Mouse (Mus musculus) kidney, embryonic 16.5 days (tissue): Measurements from ENCODE around the gene Tmc8. TPM values are rescaled to one million over a fixed set of nuclear protein-coding genes. Genes with fewer than 3 reads are reported as not detected.

ENCODE experiments used
- ATAC-seq: fragments of 200-750 bp; cut with Nextera tagmentation; 2 replicates; pipeline ENCODE4 v1.8.0; 2017; ENCODE audit warnings: moderate TSS enrichment; ENCODE audit not compliant: low FRiP score, low TSS enrichment
- H3K27ac ChIP-seq: fragments of 300-500 bp; sonication (generic); 2 replicates; pipeline ENCODE4 v1.5.1; 2014; ENCODE audit warnings: low read length
- H3K27me3 ChIP-seq: fragments of 300-500 bp; sonication (generic); 2 replicates; pipeline ENCODE4 v1.6.1; 2014; ENCODE audit warnings: low read length, control low read depth, mixed read lengths; ENCODE audit not compliant: insufficient read depth
- H3K36me3 ChIP-seq: fragments of 300-500 bp; sonication (generic); 2 replicates; pipeline ENCODE4 v1.6.1; 2014; ENCODE audit warnings: low read length, control low read depth, mixed read lengths; ENCODE audit not compliant: insufficient read depth
- H3K4me1 ChIP-seq: fragments of 300-500 bp; sonication (generic); 2 replicates; pipeline ENCODE4 v1.6.1; 2014; ENCODE audit warnings: low read length, control low read depth, mixed read lengths; ENCODE audit not compliant: insufficient read depth
- H3K4me2 ChIP-seq: fragments of 300-500 bp; sonication (generic); replicated peaks from 2 replicates; pipeline ENCODE4 v1.6.1; 2014; ENCODE audit warnings: low read depth, low read length
- H3K4me3 ChIP-seq: fragments of 300-500 bp; sonication (generic); 2 replicates; pipeline ENCODE4 v1.5.1; 2014; ENCODE audit warnings: mild to moderate bottlenecking, low read length
- H3K9ac ChIP-seq: fragments of 300-500 bp; sonication (generic); replicated peaks from 2 replicates; pipeline ENCODE4 v1.6.1; 2014; ENCODE audit warnings: low read length
- H3K9me3 ChIP-seq: fragments of 300-500 bp; sonication (generic); 2 replicates; pipeline ENCODE4 v1.6.1; 2016; ENCODE audit warnings: low read length, control low read depth
- WGBS: fragments of 180-500 bp; shearing (Covaris S2); extraction: QIAGEN DNeasy Blood & Tissue Kit; methylation state at CpG from one replicate; pipeline ENCODE4 v1.1.7; 2014; 5-methylcytosine and 5-hydroxymethylcytosine counted together
- polyA plus RNA-seq: library from polyadenylated mRNA; unstranded; fragments of >200 nt; fragmentation: Nextera tagmentation; extraction: Ambion mirVana; gene quantifications from 2 replicates; pipeline ENCODE4 v1.2.1, GENCODE M21; 2015

Tmc8 gene
- 3.6 TPM in 2 replicates for polyA plus RNA-seq

GRCm38 (mm10) chr11:117781993-117782704 lies at the start of gene Tmc8, which contains the start of gene Tmc6:
Tmc8 (plus strand) TSS chr11:117782076.
Tmc6 (minus strand) TSS chr11:117782198.
- H3K9me3 ChIP-seq: no peaks in the 10 kb centered on the region
- 49% methylated on average over 24 of the region's 24 CpGs for WGBS
- H3K9ac ChIP-seq: peak within 1 kb of the TSS; percentile 70
- no peak for ATAC-seq
- H3K4me1 ChIP-seq: peaks cover 46% of the 10 kb centered on the region
- peak within 1 kb of the TSS; percentile 89 for H3K27ac ChIP-seq
- peak within 1 kb of the TSS; percentile 97 for H3K4me2 ChIP-seq
- no peaks in the 10 kb centered on the region for H3K36me3 ChIP-seq
- H3K27me3 ChIP-seq: no peaks in the 10 kb centered on the region
- H3K4me3 ChIP-seq: peak within 1 kb of the TSS; percentile 65

DNA sequence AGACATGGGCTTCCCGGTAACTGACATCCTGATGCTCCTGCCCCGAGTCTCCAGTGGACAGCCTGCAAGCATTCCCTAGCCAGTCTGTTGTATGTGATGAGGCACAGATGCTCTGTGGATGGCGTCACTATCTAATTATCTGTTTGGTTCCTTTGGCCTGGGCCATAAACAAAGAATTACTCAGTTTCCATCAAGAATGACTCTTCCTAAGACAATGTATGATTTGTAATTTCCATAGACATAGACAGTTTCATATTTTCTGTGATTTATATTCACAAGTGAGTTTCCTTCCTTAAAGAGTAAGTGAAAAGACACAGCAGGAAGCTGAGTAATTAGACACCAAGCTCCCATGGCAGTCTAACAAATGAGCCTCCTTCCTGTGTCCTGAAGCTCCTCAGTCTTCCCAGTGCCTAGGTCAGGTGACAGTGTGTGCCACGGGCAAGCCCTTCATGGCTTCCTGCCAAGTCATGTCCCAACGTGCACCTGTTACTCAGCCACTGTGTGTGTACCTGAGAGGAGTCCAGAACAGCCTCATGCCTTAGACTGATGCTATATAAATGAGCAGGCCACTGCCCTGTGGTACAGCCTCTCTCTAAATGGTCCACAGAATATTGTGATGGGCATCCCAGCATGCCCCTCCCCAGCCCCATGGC lies 45.7 kb upstream of the Tmc8 start:
- ATAC-seq: peak; percentile 35; the same call in 1 of the 2 replicates
- no peaks in the 10 kb centered on the region for H3K27me3 ChIP-seq
- H3K9ac ChIP-seq: no peak overlapping the region
- H3K9me3 ChIP-seq: no peaks in the 10 kb centered on the region
- peaks cover 4% of the 10 kb centered on the region for H3K4me1 ChIP-seq
- H3K36me3 ChIP-seq: peaks cover 36% of the 10 kb centered on the region
- no peak overlapping the region for H3K4me2 ChIP-seq
- no peak overlapping the region for H3K4me3 ChIP-seq
- 61% methylated on average over 5 of the region's 5 CpGs for WGBS
- H3K27ac ChIP-seq: no peak overlapping the region

- no peak overlapping the region for H3K27ac ChIP-seq
- no peak overlapping the region for H3K9ac ChIP-seq
- WGBS: 89% methylated on average over 5 of the region's 5 CpGs
- no peaks in the 10 kb centered on the region for H3K9me3 ChIP-seq
- no peak overlapping the region for H3K4me3 ChIP-seq
- no peak for ATAC-seq
- H3K27me3 ChIP-seq: no peaks in the 10 kb centered on the region
- peaks cover 52% of the 10 kb centered on the region for H3K36me3 ChIP-seq
- no peak overlapping the region for H3K4me2 ChIP-seq
- H3K4me1 ChIP-seq: no peaks in the 10 kb centered on the region
Measured at GRCm38 (mm10) chr11:117738123-117738522, 43.8 kb upstream of the Tmc8 start.

GRCm38 (mm10) chr11:117741128-117741527 lies 40.7 kb upstream of the Tmc8 start:
- H3K4me2 ChIP-seq: no peak overlapping the region
- H3K27me3 ChIP-seq: no peaks in the 10 kb centered on the region
- WGBS: 85% methylated on average over 6 of the region's 6 CpGs
- H3K36me3 ChIP-seq: peaks cover 69% of the 10 kb centered on the region
- no peak for ATAC-seq
- no peaks in the 10 kb centered on the region for H3K4me1 ChIP-seq
- no peak overlapping the region for H3K27ac ChIP-seq
- no peak overlapping the region for H3K4me3 ChIP-seq
- H3K9ac ChIP-seq: no peak overlapping the region
- H3K9me3 ChIP-seq: no peaks in the 10 kb centered on the region

DNA sequence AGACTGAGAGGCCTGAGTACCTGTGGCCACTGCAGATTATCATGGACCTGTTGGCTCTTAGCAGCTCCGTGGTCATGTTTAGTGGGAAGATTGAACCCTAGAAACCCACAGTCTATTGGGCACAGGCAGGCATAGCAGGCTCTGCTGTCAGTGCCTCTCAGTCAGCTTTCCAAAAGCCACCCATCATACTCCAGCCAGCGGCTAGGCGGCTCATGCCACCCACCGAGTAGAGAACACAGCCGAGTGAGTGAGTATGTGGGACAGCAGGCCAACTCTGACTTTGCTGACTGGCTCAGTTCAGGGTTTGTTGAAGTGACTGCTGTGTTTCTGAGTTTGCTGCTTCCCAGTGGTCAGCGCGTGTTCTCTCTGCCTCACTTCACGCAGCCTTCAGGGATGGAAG lies 39.6 kb upstream of the Tmc8 start:
- no peak overlapping the region for H3K27ac ChIP-seq
- no peaks in the 10 kb centered on the region for H3K9me3 ChIP-seq
- peaks cover 75% of the 10 kb centered on the region for H3K36me3 ChIP-seq
- H3K27me3 ChIP-seq: no peaks in the 10 kb centered on the region
- no peaks in the 10 kb centered on the region for H3K4me1 ChIP-seq
- no peak for ATAC-seq
- no peak overlapping the region for H3K4me3 ChIP-seq
- no peak overlapping the region for H3K9ac ChIP-seq
- WGBS: 84% methylated on average over 8 of the region's 8 CpGs
- H3K4me2 ChIP-seq: no peak overlapping the region

DNA sequence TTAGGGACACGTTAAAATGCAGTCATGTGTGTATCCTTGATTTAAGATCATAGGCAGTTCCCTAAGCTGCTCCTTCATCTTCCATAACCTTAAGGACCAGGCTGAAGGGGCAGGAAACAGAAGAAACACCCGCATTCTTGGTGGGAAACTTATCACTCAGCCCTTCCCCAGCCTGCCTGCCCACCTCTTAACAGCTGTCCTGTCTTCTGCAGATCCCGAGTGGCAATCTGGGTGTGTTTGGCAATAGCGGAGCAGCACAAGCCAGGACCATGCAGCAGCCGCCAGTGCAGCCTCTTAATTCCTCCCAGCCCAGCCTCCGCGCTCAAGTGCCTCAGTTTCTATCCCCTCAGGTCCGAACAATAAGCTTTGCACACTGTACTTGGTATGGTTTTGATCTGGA lies 39.2 kb upstream of the Tmc8 start:
- Histone ChIP-seq H3K4me3 (no peak overlapping the region), H3K9me3 (no peaks in the 10 kb centered on the region), H3K4me2 (no peak overlapping the region), H3K9ac (no peak overlapping the region), H3K27ac (no peak overlapping the region), H3K4me1 (no peaks in the 10 kb centered on the region), H3K36me3 (peaks cover 80% of the 10 kb centered on the region), H3K27me3 (no peaks in the 10 kb centered on the region)
- no peak for ATAC-seq
- 77% methylated on average over 8 of the region's 8 CpGs for WGBS

DNA sequence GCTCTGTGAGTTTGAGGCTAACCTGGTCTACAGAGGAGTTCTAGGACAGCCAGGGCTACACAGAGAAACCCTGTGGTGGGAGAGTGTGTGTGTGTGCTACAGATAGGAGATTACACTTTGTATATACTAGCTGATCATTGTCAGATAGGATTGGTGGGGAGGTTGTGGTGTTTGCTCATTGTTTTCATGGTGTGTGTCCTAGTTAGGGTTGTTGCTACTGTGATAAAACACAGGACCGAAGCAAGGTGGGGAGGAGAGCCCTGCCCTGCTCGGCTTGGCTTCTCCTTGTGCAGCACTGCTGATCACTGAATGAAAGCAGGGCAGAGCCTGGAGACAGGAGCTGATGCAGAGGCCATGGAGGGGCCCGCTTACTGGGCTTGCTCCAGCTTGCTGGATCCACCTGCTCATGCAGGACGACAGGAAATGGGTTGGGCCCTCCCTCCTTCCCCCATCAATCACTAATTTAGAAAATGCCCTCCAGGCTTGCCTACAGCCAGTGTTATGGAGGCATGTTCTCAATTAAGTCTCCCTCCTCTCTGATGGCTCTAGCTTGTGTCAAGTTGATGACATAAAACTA lies 38.3 kb upstream of the Tmc8 start:
- Histone ChIP-seq H3K9me3 (no peaks in the 10 kb centered on the region), H3K36me3 (peaks cover 87% of the 10 kb centered on the region), H3K27me3 (no peaks in the 10 kb centered on the region), H3K4me1 (no peaks in the 10 kb centered on the region), H3K4me2 (no peak overlapping the region), H3K4me3 (no peak overlapping the region), H3K9ac (no peak overlapping the region), H3K27ac (no peak overlapping the region)
- ATAC-seq: no peak
- 47% methylated on average over 4 of the region's 4 CpGs for WGBS

- WGBS: 82% methylated on average over 4 of the region's 4 CpGs
- Histone ChIP-seq H3K9me3 (no peaks in the 10 kb centered on the region), H3K4me1 (no peaks in the 10 kb centered on the region), H3K9ac (no peak overlapping the region), H3K4me3 (no peak overlapping the region), H3K4me2 (no peak overlapping the region), H3K36me3 (peaks cover 86% of the 10 kb centered on the region), H3K27ac (no peak overlapping the region), H3K27me3 (no peaks in the 10 kb centered on the region)
- no peak for ATAC-seq
Measured at GRCm38 (mm10) chr11:117748628-117749027, 33.2 kb upstream of the Tmc8 start.

DNA sequence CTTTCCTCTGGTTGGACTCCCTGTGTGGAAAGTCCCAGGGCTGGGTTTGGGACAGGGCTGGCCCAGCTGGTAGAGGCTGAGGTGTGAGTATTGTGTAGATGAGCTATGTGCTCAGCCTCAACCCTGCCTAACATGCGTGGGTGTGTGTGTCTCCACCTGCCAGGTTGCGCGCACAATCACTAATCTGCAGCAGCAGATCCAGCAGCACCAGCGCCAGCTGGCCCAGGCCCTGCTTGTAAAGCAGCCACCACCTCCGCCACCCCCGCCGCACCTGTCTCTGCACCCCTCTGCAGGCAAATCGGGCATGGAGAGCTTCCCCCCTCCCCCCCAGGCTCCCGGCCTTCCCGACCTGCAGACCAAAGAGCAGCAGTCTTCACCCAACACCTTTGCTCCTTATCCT lies 32.5 kb upstream of the Tmc8 start:
- 92% methylated on average over 10 of the region's 10 CpGs for WGBS
- H3K4me3 ChIP-seq: no peak overlapping the region
- no peak overlapping the region for H3K9ac ChIP-seq
- peaks cover 85% of the 10 kb centered on the region for H3K36me3 ChIP-seq
- no peak overlapping the region for H3K27ac ChIP-seq
- no peaks in the 10 kb centered on the region for H3K9me3 ChIP-seq
- ATAC-seq: no peak
- no peaks in the 10 kb centered on the region for H3K27me3 ChIP-seq
- no peak overlapping the region for H3K4me2 ChIP-seq
- no peaks in the 10 kb centered on the region for H3K4me1 ChIP-seq

DNA sequence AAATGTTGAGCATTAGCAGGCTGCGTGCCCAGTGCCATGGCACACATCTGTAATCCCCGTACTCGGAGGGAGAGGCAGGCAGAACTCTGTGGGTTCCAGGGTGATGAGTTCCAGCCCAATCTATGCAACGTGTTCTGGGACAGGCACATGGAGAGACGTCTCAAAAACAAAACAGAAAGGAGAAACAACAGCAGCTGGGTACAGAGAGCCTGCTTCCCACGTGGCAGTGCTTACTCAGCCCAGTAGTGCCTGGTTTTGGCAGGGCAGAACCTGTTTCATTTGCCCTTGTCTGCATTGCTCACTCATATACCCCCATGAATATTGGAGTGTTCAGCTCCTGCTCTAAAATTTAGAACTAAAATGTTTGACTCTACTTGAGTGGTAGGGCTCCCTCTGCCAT lies 30.3 kb upstream of the Tmc8 start:
- Histone ChIP-seq H3K27me3 (no peaks in the 10 kb centered on the region), H3K9me3 (no peaks in the 10 kb centered on the region), H3K36me3 (peaks cover 86% of the 10 kb centered on the region), H3K4me2 (no peak overlapping the region), H3K27ac (no peak overlapping the region), H3K9ac (no peak overlapping the region), H3K4me3 (no peak overlapping the region), H3K4me1 (no peaks in the 10 kb centered on the region)
- no peak for ATAC-seq
- 91% methylated on average over 6 of the region's 6 CpGs for WGBS
